Mouse (Mus musculus) hindbrain, embryonic 15.5 days (tissue): ENCODE data around the gene Appl2. TPM values are rescaled to one million over a fixed set of nuclear protein-coding genes. Genes with fewer than 3 reads are reported as not detected.

Experiments used
- ATAC-seq: fragments of 200-750 bp; cut with Nextera tagmentation; 2 replicates; pipeline ENCODE4 v1.8.0; 2017; ENCODE audit warnings: low read depth, moderate number of reproducible peaks, moderate TSS enrichment; ENCODE audit not compliant: low FRiP score
- H3K27ac ChIP-seq: fragments of 300-500 bp; sonication (generic); replicated peaks from 2 replicates; pipeline ENCODE4 v1.5.1; 2015; ENCODE audit warnings: mild to moderate bottlenecking, inconsistent platforms
- H3K27me3 ChIP-seq: fragments of 300-500 bp; sonication (generic); 2 replicates; pipeline ENCODE4 v1.6.1; 2015; ENCODE audit warnings: control low read depth, inconsistent platforms
- H3K36me3 ChIP-seq: fragments of 300-500 bp; sonication (generic); 2 replicates; pipeline ENCODE4 v1.6.1; 2015; ENCODE audit warnings: control low read depth, inconsistent platforms
- H3K4me1 ChIP-seq: fragments of 300-500 bp; sonication (generic); replicated peaks from 2 replicates; pipeline ENCODE4 v1.6.1; 2015; ENCODE audit warnings: control low read depth, inconsistent platforms
- H3K4me2 ChIP-seq: fragments of 300-500 bp; sonication (generic); 2 replicates; pipeline ENCODE4 v1.6.1; 2015; ENCODE audit warnings: moderate library complexity, mild to moderate bottlenecking, inconsistent platforms
- H3K4me3 ChIP-seq: fragments of 300-500 bp; sonication (generic); 2 replicates; pipeline ENCODE4 v1.5.1; 2015; ENCODE audit warnings: mild to moderate bottlenecking, inconsistent platforms
- H3K9ac ChIP-seq: fragments of 300-500 bp; sonication (generic); 2 replicates; pipeline ENCODE4 v1.6.1; 2015; ENCODE audit warnings: inconsistent platforms
- H3K9me3 ChIP-seq: fragments of 300-500 bp; sonication (generic); 2 replicates; pipeline ENCODE4 v1.6.1; 2016; ENCODE audit warnings: control low read depth, inconsistent platforms
- WGBS: fragments of 180-500 bp; shearing (Covaris S2); methylation state at CpG from one replicate; pipeline ENCODE4 v1.1.7; 2015; 5-methylcytosine and 5-hydroxymethylcytosine counted together
- polyA plus RNA-seq: library from polyadenylated mRNA; unstranded; fragments of >200 nt; fragmentation: Nextera tagmentation; extraction: Ambion mirVana; gene quantifications from 2 replicates; pipeline ENCODE4 v1.2.1, GENCODE M21; 2015

Appl2 gene
- polyA plus RNA-seq, 1 experiment from 2014 or later = 48.9 TPM

DNA sequence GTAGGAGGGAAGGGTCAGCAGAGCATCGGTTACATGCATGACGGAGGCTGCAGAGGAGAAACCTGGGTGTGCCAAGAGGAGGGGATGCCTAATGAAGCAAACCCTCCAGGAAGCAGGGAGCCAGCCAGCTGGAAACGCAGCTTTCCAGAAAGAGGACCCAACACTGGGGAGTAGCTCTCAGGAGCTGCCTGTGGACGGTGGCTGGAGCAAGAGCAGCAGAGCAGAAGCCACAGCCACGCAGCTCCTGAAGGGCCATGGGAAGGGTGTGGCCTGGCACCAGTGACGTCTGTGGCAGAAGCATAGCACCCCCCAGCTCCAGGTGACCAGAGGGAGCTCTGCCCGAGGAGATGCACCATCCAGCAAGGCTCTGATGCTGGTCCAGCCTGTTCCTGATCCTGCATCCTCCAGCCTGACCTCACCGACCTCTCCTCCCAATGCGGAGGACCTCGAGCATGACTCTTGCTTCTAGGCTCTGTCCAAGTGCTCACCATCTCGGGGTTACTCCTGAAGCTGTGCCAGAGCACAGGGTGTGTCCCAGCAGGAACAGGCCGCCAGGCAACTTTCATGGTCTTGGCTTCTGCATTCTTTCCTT is 19.3 kb downstream of the Appl2 start:
- Histone ChIP-seq H3K4me2 (no peak overlapping the region), H3K9me3 (no peaks in the 10 kb centered on the region), H3K4me3 (no peak overlapping the region), H3K9ac (no peak overlapping the region), H3K4me1 (peaks cover 11% of the 10 kb centered on the region), H3K36me3 (0 out of 2 replicates have a peak, but pooled peaks cover 3% of the 10 kb centered on the region), H3K27me3 (no peaks in the 10 kb centered on the region), H3K27ac (no peak overlapping the region)
- no peak for ATAC-seq
- WGBS = 82% methylated on average over 12 of the region's 12 CpGs

DNA sequence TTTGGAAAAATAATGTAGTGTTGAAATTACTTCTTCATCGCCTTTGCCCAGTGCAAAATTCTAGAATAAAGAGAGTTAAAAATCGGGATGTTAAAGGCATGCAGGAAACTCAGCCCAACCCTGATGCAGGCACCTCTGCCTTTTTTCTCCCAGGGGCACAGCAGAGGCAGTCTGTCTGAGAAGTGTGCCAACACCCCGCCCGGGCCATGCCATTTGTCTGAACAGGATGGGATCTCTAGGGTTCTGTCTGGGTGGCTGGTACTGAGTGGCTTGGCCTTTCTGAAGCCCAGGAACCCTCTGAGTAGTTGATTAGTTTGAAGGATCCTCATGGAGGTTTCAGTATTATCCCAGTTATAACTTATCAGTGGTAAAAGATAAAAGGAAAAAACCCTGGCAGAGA is 20.3 kb downstream of the Appl2 start:
- 0 out of 2 replicates have a peak, but pooled peaks cover 3% of the 10 kb centered on the region for H3K36me3 ChIP-seq
- ATAC-seq = no peak
- 84% methylated on average over 4 of the region's 4 CpGs for WGBS

DNA sequence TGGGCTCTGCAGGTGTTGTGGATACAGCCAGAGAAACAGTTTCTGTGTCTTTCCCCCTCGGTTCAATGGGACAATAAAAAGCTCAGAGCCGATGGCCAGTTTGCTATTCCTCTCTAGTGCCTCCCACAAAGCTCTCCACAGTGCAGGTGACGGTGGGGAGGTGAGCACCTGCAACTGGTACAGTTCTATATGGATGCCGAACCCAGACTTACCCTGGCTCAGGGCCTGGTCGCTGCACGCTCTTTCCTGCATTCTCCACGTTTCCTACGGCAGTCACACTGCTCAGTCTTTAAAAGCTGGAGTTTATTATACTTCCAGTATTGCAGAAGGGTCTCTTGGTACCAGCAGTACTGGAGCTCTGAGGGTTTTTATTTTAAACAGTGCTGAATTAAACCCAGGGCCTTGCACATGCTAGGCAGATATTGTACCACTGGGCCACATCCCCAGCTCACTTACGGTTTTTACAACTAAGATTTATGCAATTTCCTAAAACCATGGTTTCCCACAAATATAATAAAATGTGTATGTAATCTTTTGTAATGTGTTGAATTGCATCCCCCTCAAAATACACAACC is 21.3 kb downstream of the Appl2 start:
- H3K4me2 ChIP-seq = no peak overlapping the region
- no peaks in the 10 kb centered on the region for H3K9me3 ChIP-seq
- no peak for ATAC-seq
- WGBS = 91% methylated on average over 9 of the region's 9 CpGs
- peaks cover 9% of the 10 kb centered on the region for H3K4me1 ChIP-seq
- H3K27ac ChIP-seq = no peak overlapping the region
- 0 out of 2 replicates have a peak, but pooled peaks cover 3% of the 10 kb centered on the region for H3K36me3 ChIP-seq
- H3K4me3 ChIP-seq = no peak overlapping the region
- no peaks in the 10 kb centered on the region for H3K27me3 ChIP-seq
- no peak overlapping the region for H3K9ac ChIP-seq

More for the DNA sequence above, 20.3 kb downstream of the Appl2 start:
- H3K4me1 ChIP-seq = peaks cover 9% of the 10 kb centered on the region
- no peak overlapping the region for H3K9ac ChIP-seq
- no peaks in the 10 kb centered on the region for H3K27me3 ChIP-seq
- H3K27ac ChIP-seq = no peak overlapping the region
- no peak overlapping the region for H3K4me2 ChIP-seq
- no peaks in the 10 kb centered on the region for H3K9me3 ChIP-seq
- no peak overlapping the region for H3K4me3 ChIP-seq

DNA sequence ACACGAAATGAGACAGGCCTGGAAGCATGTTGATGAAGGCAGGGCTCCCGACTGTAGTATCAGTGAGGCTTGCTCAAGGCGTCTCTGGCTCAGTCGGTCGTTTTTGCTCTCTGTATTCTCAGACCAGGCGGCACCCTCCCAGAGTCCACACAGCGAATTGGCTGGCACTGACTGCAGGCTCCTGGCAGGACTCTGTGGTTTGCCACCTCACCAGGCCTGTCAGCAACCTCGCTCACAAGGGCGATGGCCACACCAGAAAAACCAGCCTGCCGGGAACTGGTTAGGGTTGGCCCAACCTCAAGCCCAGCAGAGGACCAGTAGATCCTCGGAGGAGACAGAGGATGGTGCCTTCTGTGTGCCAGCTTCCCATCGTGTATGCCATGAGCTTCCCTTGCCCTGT is 23.7 kb downstream of the Appl2 start:
- 87% methylated on average over 12 of the region's 12 CpGs for WGBS
- ATAC-seq = no peak
- Histone ChIP-seq H3K27ac (no peak overlapping the region), H3K4me1 (0 out of 2 replicates have a peak, but pooled peaks cover 3% of the 10 kb centered on the region), H3K4me2 (no peak overlapping the region), H3K9ac (no peak overlapping the region), H3K27me3 (no peaks in the 10 kb centered on the region), H3K4me3 (no peak overlapping the region), H3K36me3 (0 out of 2 replicates have a peak, but pooled peaks cover 3% of the 10 kb centered on the region), H3K9me3 (no peaks in the 10 kb centered on the region)

DNA sequence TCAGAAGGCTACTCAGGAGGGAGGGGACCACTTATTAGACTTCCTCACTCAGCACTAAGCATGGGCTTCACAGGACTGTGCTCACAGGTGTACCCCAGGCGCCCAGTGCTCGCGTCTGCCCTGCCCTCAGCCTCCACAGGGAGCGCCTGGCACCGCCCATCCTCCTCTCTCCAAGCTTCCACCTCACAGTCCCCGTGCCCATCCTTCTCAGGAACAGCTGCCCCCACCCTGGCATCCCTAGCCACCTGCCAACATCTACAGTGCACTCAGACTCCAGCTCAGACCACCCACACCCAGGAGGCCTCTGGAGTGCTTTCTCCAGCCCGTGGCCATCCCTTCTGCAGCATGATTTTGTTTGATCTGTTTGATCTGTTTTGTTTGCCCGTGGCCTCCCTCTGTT is 24.5 kb downstream of the Appl2 start:
- no peak overlapping the region for H3K4me2 ChIP-seq
- H3K4me3 ChIP-seq = no peak overlapping the region
- H3K4me1 ChIP-seq = peaks cover 9% of the 10 kb centered on the region
- no peak overlapping the region for H3K9ac ChIP-seq
- no peak for ATAC-seq
- H3K9me3 ChIP-seq = no peaks in the 10 kb centered on the region
- 68% methylated on average over 8 of the region's 8 CpGs for WGBS
- 0 out of 2 replicates have a peak, but pooled peaks cover 3% of the 10 kb centered on the region for H3K36me3 ChIP-seq
- H3K27me3 ChIP-seq = no peaks in the 10 kb centered on the region
- H3K27ac ChIP-seq = no peak overlapping the region

DNA sequence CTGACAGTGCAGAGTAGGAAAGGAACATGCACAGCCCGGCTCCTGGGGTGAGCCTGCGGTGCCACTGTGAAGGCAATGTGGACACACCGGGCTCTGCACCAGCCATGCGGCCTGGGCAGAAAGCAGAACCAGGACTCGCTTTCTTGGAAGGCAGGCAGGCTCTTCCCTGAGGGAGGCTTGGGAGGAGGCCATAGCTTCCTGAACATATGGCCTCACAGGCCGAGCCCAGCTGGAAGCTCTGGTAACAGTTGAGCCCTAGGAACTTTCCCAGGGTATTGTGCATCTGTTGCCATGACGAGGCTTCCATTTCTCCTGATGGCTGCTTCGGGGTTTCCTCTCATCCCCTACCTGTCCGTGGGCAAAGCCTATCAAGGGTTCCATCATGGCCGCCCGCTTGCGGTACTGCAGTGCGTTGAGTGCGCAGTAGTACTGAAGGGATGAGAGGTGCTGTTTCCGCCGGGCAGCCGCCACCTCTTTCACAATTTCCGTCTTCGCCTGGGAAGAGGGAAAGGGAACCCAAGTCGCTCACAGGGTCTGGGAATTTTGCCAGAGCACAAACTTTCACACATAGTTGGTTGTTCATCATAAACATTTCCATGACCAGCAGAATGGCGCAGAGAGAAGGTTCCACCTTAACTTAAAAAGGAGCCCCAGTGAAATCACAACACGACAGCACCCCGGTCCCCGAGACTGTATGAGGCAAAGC is 28.0 kb downstream of the Appl2 start:
- H3K9me3 ChIP-seq = no peaks in the 10 kb centered on the region
- 82% methylated on average over 24 of the region's 24 CpGs for WGBS
- 0 out of 2 replicates have a peak, but pooled peaks have one; percentile 23 for ATAC-seq
- no peak overlapping the region for H3K4me2 ChIP-seq
- no peaks in the 10 kb centered on the region for H3K27me3 ChIP-seq
- H3K4me1 ChIP-seq = peaks cover 10% of the 10 kb centered on the region
- H3K9ac ChIP-seq = no peak overlapping the region
- H3K4me3 ChIP-seq = no peak overlapping the region
- H3K27ac ChIP-seq = no peak overlapping the region
- H3K36me3 ChIP-seq = no peaks in the 10 kb centered on the region

DNA sequence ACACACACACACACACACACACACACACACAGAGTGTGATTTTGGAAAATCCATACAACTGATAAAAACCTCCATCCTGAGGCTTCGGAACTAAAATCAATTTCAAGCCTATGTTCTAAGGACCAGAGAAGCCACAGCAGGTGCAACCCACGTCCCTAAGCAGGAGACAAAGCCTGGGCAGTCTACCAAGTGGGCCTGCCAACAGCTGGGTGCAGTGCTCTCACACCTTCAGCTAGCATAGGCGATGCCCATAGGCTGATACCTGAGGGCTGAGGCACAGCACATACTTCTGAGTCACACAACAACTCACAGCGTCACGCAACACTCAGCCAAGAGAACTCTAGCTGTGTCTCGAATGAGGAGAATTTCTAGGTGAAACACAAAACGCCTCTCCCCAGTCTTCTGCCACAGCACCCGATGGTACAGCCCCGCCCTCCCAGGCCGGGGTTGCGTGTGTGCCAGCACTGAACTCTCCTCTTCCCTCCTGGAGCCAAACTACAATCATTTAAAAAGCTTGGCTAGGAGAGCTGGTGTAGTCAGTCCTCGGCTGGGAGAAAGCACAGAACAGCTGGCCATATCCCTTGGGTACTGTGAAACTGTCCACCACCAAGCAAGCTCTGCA is 29.6 kb downstream of the Appl2 start:
- Histone ChIP-seq H3K4me1 (peaks cover 10% of the 10 kb centered on the region), H3K9me3 (no peaks in the 10 kb centered on the region), H3K27ac (no peak overlapping the region), H3K4me2 (no peak overlapping the region), H3K27me3 (no peaks in the 10 kb centered on the region), H3K4me3 (no peak overlapping the region), H3K9ac (no peak overlapping the region), H3K36me3 (no peaks in the 10 kb centered on the region)
- WGBS = 82% methylated on average over 12 of the region's 12 CpGs
- 0 out of 2 replicates have a peak, but pooled peaks have one; percentile 33 for ATAC-seq

DNA sequence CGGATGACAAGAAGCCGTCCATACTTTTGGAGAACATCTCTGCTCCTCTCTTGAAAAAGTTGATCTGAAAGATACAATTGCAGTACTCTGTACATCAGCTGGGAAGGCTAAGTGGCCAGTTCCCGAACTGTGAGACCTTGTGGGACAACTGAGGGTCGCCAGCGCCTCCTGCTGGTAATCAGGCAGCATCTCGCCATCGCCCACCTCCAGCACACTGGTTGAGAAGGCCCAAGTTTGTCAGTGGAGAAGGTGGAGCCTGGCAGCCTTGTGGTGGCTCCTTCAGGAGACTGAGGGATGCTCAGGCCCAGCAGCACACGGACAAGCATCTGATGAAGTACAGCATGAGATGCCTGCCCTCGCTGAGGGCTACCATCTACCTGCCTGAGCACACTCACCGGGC is 31.2 kb downstream of the Appl2 start:
- Histone ChIP-seq H3K4me2 (no peak overlapping the region), H3K27me3 (no peaks in the 10 kb centered on the region), H3K27ac (no peak overlapping the region), H3K4me3 (no peak overlapping the region), H3K9ac (no peak overlapping the region), H3K9me3 (no peaks in the 10 kb centered on the region), H3K4me1 (peaks cover 10% of the 10 kb centered on the region), H3K36me3 (peaks cover 4% of the 10 kb centered on the region)
- ATAC-seq = no peak
- WGBS = 53% methylated on average over 10 of the region's 10 CpGs

DNA sequence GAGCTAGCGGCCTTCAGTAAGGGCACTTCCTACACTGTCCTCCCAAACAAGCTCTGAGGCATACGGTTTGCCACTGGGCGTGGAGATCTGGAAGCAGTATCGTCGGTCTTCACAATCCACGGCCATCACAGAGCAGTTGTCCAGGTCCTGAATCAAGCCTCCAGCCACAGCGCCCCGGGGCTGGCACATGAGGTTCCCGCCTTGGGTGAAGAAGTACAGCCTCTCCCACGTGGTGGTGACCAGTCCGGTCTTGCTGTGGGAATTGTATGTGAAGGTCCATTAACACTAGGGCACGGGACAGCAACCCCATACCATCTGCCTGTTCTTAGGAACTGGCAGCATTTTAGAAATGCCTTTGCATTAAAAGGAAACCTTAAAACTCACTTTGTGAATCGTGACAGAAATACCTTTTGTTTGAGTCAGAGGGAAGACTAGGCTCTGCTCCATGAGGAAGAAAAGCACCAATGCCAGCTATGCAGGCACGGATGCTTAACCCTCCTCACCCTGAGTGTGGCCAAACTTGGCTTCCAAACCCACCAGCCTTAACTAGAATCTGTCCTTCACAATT is 35.8 kb downstream of the Appl2 start:
- Histone ChIP-seq H3K9me3 (no peaks in the 10 kb centered on the region), H3K36me3 (peaks cover 25% of the 10 kb centered on the region), H3K27ac (no peak overlapping the region), H3K4me2 (no peak overlapping the region), H3K4me3 (no peak overlapping the region), H3K9ac (no peak overlapping the region), H3K27me3 (no peaks in the 10 kb centered on the region), H3K4me1 (no peaks in the 10 kb centered on the region)
- ATAC-seq = no peak
- 93% methylated on average over 14 of the region's 14 CpGs for WGBS

DNA sequence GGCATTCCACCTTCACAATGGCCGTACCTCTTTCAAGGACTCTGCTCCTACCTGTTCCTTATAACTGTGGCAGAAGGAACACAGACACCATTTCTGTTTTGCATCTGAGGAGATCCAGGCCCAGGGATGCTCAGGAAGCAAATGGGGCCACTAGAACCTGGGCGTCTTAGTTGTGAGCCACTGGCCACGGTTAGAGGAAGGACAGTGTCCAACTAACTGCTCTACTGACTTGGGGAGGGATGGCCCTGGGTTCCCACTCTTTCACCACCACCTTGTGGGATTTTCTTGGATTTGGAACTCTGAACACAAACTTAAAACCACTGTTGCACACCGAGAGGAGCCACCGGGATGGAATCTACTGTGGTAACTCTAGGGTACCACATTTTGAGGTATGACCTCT is 36.7 kb downstream of the Appl2 start:
- WGBS = 97% methylated on average over 5 of the region's 5 CpGs
- H3K27me3 ChIP-seq = no peaks in the 10 kb centered on the region
- H3K4me2 ChIP-seq = no peak overlapping the region
- H3K4me3 ChIP-seq = no peak overlapping the region
- ATAC-seq = no peak
- no peak overlapping the region for H3K27ac ChIP-seq
- H3K36me3 ChIP-seq = peaks cover 34% of the 10 kb centered on the region
- H3K9ac ChIP-seq = no peak overlapping the region
- no peaks in the 10 kb centered on the region for H3K9me3 ChIP-seq
- no peaks in the 10 kb centered on the region for H3K4me1 ChIP-seq

DNA sequence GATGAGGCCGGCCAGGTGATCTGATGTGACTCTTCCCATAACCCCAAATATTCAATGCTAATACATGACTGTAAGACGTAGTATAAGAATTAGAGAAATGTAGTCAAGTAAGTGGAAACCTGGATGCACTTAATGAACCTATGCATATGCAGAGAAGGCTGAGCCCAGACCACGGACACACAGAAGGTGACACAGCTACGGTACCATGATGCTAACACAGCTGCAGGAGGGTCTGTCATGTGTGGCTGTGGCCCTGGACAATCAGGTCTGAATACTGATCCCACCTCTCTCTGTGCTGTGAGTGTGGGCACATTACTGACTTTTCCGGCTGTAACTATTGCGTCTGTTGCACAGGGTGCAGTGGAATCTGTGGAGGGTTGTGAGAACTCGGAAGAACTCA is 38.0 kb downstream of the Appl2 start:
- H3K4me2 ChIP-seq = no peak overlapping the region
- H3K4me3 ChIP-seq = no peak overlapping the region
- H3K27me3 ChIP-seq = no peaks in the 10 kb centered on the region
- H3K9me3 ChIP-seq = no peaks in the 10 kb centered on the region
- H3K9ac ChIP-seq = no peak overlapping the region
- no peak overlapping the region for H3K27ac ChIP-seq
- H3K4me1 ChIP-seq = no peaks in the 10 kb centered on the region
- peaks cover 34% of the 10 kb centered on the region for H3K36me3 ChIP-seq
- WGBS = 95% methylated on average over 7 of the region's 7 CpGs
- ATAC-seq = no peak

DNA sequence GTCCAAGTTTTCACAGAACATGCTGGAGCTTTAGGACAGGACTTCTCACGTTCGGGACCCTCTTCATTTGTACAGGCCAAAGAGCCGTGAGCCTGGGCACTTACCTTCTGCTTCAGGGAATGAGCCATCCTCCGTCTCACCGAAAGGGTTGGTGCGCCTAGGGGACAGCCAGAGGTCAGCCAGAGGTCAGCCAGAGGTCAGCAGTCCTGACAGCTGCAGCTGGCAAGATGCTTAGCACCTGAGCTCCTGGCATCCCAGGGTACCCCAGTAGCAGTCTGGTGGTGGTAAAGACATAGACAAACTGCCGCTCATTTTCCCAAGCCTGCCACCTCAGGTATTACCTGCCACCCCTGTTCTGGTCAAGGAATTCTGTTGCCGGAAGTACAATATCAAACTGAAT is 39.9 kb downstream of the Appl2 start:
- no peak overlapping the region for H3K4me2 ChIP-seq
- no peaks in the 10 kb centered on the region for H3K9me3 ChIP-seq
- WGBS = 75% methylated on average over 8 of the region's 8 CpGs
- H3K27ac ChIP-seq = no peak overlapping the region
- peaks cover 40% of the 10 kb centered on the region for H3K36me3 ChIP-seq
- H3K9ac ChIP-seq = no peak overlapping the region
- no peaks in the 10 kb centered on the region for H3K27me3 ChIP-seq
- H3K4me1 ChIP-seq = no peaks in the 10 kb centered on the region
- ATAC-seq = no peak
- no peak overlapping the region for H3K4me3 ChIP-seq
